Mouse (Mus musculus): ENCODE measurements around the gene Def6. TPM values are rescaled to one million over a fixed set of nuclear protein-coding genes. Genes with fewer than 3 reads are reported as not detected.

The Def6 gene
- polyA plus RNA-seq, 1 experiment from 2014 or later: 11.4 TPM

DNA sequence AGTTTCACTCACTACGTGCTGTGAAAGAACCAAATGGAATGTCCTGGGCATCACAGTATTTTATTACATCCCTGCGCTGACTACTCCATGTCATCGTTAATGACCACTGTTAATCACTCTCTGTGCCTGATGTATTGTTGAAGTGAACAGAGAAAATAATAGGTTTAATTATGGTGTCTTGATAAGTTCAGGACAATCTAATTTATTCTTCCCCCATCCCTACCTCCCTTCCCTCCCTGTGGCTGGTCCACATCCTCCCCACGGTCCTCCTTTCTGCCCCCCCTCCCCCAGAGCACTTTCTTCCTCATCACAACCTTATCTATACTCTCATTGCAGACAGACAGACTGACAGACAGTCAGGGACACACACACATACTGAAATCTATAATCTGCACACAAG is 47.2 kb downstream of the Def6 start:
- Histone ChIP-seq H3K4me1 (replicated peaks; ENCODE audit: control insufficient read depth, insufficient read depth) (0 out of 2 replicates have a peak, but pooled peaks cover 2% of the 10 kb centered on the region), H3K27ac (replicated peaks) (no peak overlapping the region), H3K9me3 (ENCODE audit: control insufficient read depth, low read length) (no peaks in the 10 kb centered on the region), H3K9ac (ENCODE audit: low read length) (no peak overlapping the region), H3K36me3 (ENCODE audit: control insufficient read depth, insufficient read depth, low read length) (no peaks in the 10 kb centered on the region), H3K4me3 (ENCODE audit: low read depth, low read length) (no peak overlapping the region), H3K4me2 (replicated peaks; ENCODE audit: low read depth) (no peak overlapping the region), H3K27me3 (ENCODE audit: control insufficient read depth, insufficient read depth, low read length) (no peaks in the 10 kb centered on the region)
- TF ChIP-seq CTCF (IDR thresholded peaks at IDR 0.05; ENCODE audit: low read depth): no peak
- TF ChIP-seq EP300 (optimal IDR thresholded peaks at IDR 0.05): no peak
- DNase-seq (ENCODE audit: low spot score): no peak
- no peak for ATAC-seq (ENCODE audit: low FRiP score, low TSS enrichment)
- 67% methylated on average over 4 of the region's 4 CpGs for WGBS

DNA sequence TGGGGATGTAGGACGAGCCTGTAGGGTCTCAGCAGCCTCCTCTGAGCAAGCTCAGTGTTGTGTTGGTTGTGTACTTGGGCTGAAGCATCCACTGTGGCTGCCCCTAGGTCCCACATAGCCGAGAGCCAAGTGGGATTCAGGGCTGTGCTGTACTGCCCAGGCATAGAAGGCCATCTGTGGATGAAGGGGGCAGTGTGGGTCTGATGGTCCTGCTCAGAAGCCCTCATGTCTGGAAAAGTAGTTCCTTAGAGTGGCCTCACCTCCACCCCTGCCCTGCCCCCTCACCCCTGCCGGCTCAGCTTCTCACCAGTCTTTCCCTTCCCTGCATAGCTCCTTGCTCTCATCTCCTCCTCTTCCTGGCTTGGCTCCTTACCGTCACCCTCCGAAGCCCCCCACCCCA is 48.1 kb downstream of the Def6 start:
- Histone ChIP-seq H3K9me3 (ENCODE audit: control insufficient read depth, low read length) (no peaks in the 10 kb centered on the region), H3K4me1 (replicated peaks; ENCODE audit: control insufficient read depth, insufficient read depth) (0 out of 2 replicates have a peak, but pooled peaks cover 2% of the 10 kb centered on the region), H3K4me3 (ENCODE audit: low read depth, low read length) (no peak overlapping the region), H3K9ac (ENCODE audit: low read length) (no peak overlapping the region), H3K27me3 (ENCODE audit: control insufficient read depth, insufficient read depth, low read length) (no peaks in the 10 kb centered on the region), H3K27ac (replicated peaks) (no peak overlapping the region; the same call in 1 of the 2 replicates), H3K4me2 (replicated peaks; ENCODE audit: low read depth) (no peak overlapping the region), H3K36me3 (ENCODE audit: control insufficient read depth, insufficient read depth, low read length) (no peaks in the 10 kb centered on the region)
- no peak for TF ChIP-seq CTCF (IDR thresholded peaks at IDR 0.05; ENCODE audit: low read depth)
- ATAC-seq (ENCODE audit: low FRiP score, low TSS enrichment) (no peak), DNase-seq (ENCODE audit: low spot score) (no peak)
- 38% methylated on average over 5 of the region's 5 CpGs for WGBS

DNA sequence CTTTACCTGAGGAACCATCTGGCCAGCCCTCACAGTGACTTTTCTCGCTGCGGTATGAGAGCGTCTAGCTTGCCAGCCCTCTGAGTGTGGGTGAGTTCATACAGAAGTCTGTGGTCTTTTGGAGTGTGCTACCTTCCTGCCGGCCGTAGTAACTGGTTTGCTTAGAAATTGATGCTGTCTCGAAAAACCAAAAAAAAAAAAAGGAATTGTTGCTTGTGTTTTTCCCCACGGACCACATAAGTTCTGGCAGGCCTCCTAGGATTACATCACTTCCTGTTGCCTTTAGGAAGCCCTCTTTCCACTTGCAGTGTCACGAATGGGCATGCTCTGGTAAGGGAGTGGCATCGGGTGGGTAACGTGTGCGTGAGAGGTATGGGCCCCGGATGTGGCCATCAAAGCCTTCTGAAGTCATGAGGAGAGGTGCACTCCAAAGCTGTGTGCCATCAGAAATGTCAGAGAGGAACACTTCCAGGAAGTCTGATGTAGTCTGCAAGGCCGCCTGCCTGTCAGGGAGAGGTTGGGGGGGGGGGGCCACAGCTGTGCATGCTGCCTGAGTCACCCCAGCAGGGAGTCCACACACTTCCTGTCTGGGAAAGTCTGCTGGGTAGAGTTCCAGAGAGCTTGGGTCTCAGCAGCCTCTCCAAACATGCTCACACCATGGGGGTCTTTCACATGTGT is 49.2 kb downstream of the Def6 start:
- Histone ChIP-seq H3K4me3 (ENCODE audit: low read depth, low read length) (no peak overlapping the region), H3K9ac (ENCODE audit: low read length) (0 out of 2 replicates have a peak overlapping the region, but pooled peaks have one; percentile 13), H3K27me3 (ENCODE audit: control insufficient read depth, insufficient read depth, low read length) (no peaks in the 10 kb centered on the region), H3K27ac (replicated peaks) (peak overlapping the region; percentile 74), H3K36me3 (ENCODE audit: control insufficient read depth, insufficient read depth, low read length) (no peaks in the 10 kb centered on the region; the same call in 1 of the 2 replicates), H3K9me3 (ENCODE audit: control insufficient read depth, low read length) (no peaks in the 10 kb centered on the region), H3K4me1 (replicated peaks; ENCODE audit: control insufficient read depth, insufficient read depth) (0 out of 2 replicates have a peak, but pooled peaks cover 2% of the 10 kb centered on the region), H3K4me2 (replicated peaks; ENCODE audit: low read depth) (0 out of 2 replicates have a peak overlapping the region, but pooled peaks have one; percentile 12)
- TF ChIP-seq EP300 (optimal IDR thresholded peaks at IDR 0.05) (no peak), CTCF (IDR thresholded peaks at IDR 0.05; ENCODE audit: low read depth) (no peak)
- DNase-seq (ENCODE audit: low spot score): peak; percentile 67
- peak; percentile 68 for ATAC-seq (ENCODE audit: low FRiP score, low TSS enrichment)
- 28% methylated on average over 13 of the region's 13 CpGs for WGBS

DNA sequence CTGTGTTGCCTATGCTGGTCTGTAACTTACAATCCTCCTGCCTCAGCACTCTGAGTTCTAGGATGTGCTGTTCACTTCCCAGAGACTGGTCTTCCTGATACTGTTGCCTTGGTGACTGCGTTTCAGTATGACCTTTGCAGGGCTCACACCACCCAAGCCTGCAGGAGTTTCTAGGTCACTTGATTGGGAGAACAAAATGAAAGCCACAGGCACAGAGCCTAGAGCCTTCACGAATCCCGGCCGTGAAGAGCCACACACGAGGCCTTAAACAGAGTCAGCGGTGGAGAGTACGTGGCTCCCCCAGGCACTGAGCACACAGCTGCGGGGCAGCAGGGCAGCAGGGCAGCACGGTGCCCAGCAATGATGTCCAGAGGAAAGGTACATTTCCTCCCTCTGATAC is 50.7 kb downstream of the Def6 start:
- ATAC-seq (ENCODE audit: low FRiP score, low TSS enrichment): no peak
- 0 out of 2 replicates have a peak, but pooled peaks cover 2% of the 10 kb centered on the region for H3K4me1 ChIP-seq (replicated peaks; ENCODE audit: control insufficient read depth, insufficient read depth)
- H3K4me2 ChIP-seq (replicated peaks; ENCODE audit: low read depth): no peak overlapping the region
- WGBS: 89% methylated on average over 9 of the region's 9 CpGs
- no peak for DNase-seq (ENCODE audit: low spot score)
- H3K4me3 ChIP-seq (ENCODE audit: low read depth, low read length): no peak overlapping the region
- no peaks in the 10 kb centered on the region for H3K9me3 ChIP-seq (ENCODE audit: control insufficient read depth, low read length)
- no peaks in the 10 kb centered on the region; the same call in 1 of the 2 replicates for H3K36me3 ChIP-seq (ENCODE audit: control insufficient read depth, insufficient read depth, low read length)
- H3K27ac ChIP-seq (replicated peaks): no peak overlapping the region
- H3K27me3 ChIP-seq (ENCODE audit: control insufficient read depth, insufficient read depth, low read length): no peaks in the 10 kb centered on the region
- TF ChIP-seq CTCF (IDR thresholded peaks at IDR 0.05; ENCODE audit: low read depth) (no peak), EP300 (optimal IDR thresholded peaks at IDR 0.05) (no peak)
- no peak overlapping the region for H3K9ac ChIP-seq (ENCODE audit: low read length)

DNA sequence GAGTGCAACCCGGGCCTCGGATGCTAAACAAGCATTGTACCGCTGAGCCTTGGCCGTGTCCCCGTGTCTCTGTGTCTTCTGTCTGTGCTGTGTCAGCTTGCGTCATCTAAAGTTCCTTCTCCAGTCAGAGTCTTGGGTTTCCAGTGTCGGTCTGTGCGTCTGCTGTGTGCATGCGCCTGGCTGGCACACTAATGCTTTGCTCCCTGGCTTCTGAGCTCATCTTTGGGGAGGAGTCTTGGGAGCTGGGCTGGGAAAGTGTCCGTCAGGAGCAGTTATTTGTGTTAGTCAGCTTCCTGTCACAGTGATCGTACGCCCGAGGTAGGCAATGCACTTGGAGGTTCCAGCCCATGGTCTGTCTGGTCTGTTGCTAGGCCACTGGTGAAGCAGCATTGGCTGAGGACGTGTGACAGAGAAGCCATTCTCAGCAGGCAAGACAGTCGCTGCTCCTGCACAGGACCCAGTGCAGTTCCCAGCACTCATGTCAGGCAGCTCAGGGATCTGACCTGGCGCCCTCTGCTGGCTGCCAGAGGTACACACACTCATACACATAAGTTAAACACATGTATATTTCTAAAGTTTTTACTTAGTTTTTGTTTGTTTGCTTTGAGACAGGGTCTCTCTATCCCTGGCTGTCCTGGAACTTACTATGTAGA is 52.4 kb downstream of the Def6 start:
- H3K9ac ChIP-seq (ENCODE audit: low read length): no peak overlapping the region
- TF ChIP-seq EP300 (optimal IDR thresholded peaks at IDR 0.05) (no peak), CTCF (IDR thresholded peaks at IDR 0.05; ENCODE audit: low read depth) (peak; percentile 68)
- ATAC-seq (ENCODE audit: low FRiP score, low TSS enrichment) (no peak), DNase-seq (ENCODE audit: low spot score) (no peak)
- no peak overlapping the region for H3K27ac ChIP-seq (replicated peaks)
- no peak overlapping the region for H3K4me3 ChIP-seq (ENCODE audit: low read depth, low read length)
- no peaks in the 10 kb centered on the region for H3K9me3 ChIP-seq (ENCODE audit: control insufficient read depth, low read length)
- H3K27me3 ChIP-seq (ENCODE audit: control insufficient read depth, insufficient read depth, low read length): no peaks in the 10 kb centered on the region
- 86% methylated on average over 16 of the region's 16 CpGs for WGBS
- no peaks in the 10 kb centered on the region; the same call in 1 of the 2 replicates for H3K36me3 ChIP-seq (ENCODE audit: control insufficient read depth, insufficient read depth, low read length)
- H3K4me2 ChIP-seq (replicated peaks; ENCODE audit: low read depth): no peak overlapping the region
- H3K4me1 ChIP-seq (replicated peaks; ENCODE audit: control insufficient read depth, insufficient read depth): peaks cover 6% of the 10 kb centered on the region; the same call in 1 of the 2 replicates

DNA sequence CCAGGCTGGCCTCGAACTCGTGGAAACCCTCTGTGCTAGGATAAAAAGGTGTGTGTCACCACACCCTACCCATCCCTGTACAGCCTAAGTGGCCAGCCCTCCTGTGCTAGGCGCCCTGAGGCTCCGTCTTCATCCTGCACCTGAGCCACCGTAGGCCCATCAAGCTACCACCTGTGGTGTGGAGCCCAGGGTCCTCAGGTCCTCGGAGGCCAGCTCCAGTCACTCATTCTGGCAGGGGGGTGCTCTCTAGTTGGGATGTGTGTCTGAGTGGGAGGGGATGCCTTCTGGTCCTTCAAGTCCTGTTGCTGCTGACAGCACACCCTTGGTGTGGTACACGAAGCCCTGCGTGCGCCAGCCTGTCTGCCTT is 52.9 kb downstream of the Def6 start:
- H3K36me3 ChIP-seq (ENCODE audit: control insufficient read depth, insufficient read depth, low read length): no peaks in the 10 kb centered on the region; the same call in 1 of the 2 replicates
- DNase-seq (ENCODE audit: low spot score): no peak
- ATAC-seq (ENCODE audit: low FRiP score, low TSS enrichment): no peak

More for the DNA sequence above, 52.9 kb downstream of the Def6 start:
- Histone ChIP-seq H3K27me3 (ENCODE audit: control insufficient read depth, insufficient read depth, low read length) (no peaks in the 10 kb centered on the region), H3K9me3 (ENCODE audit: control insufficient read depth, low read length) (no peaks in the 10 kb centered on the region), H3K27ac (replicated peaks) (no peak overlapping the region), H3K4me3 (ENCODE audit: low read depth, low read length) (no peak overlapping the region), H3K9ac (ENCODE audit: low read length) (no peak overlapping the region), H3K4me1 (replicated peaks; ENCODE audit: control insufficient read depth, insufficient read depth) (peaks cover 6% of the 10 kb centered on the region; the same call in 1 of the 2 replicates), H3K4me2 (replicated peaks; ENCODE audit: low read depth) (no peak overlapping the region)
- WGBS: 82% methylated on average over 9 of the region's 9 CpGs
- TF ChIP-seq EP300 (optimal IDR thresholded peaks at IDR 0.05): no peak
- TF ChIP-seq CTCF (IDR thresholded peaks at IDR 0.05; ENCODE audit: low read depth): no peak
